Mouse (Mus musculus): ENCODE data around the gene Trim14. TPM values are rescaled to one million over a fixed set of nuclear protein-coding genes. Genes with fewer than 3 reads are reported as not detected.
A peak's percentile ranks its signal among the peaks of the same experiment; 100 is the strongest.
"Not testable (repeated sequence)": the region's sequence is repeated elsewhere in the genome, so short reads cannot be mapped to it uniquely, and the experiment has no call there.

Gene Trim14
- polyA plus RNA-seq (2016; fragmentation: Nextera tagmentation; extraction: Ambion mirVana) = 0.94 and 1.2 TPM in 2 replicates

- Histone ChIP-seq H3K9me3 (no peaks in the 10 kb centered on the region), H3K4me1 (replicated peaks) (peaks cover 24% of the 10 kb centered on the region), H3K4me3 (peak within 1 kb of the TSS; percentile 56), H3K27me3 (ENCODE audit: insufficient read depth, poor library complexity, severe bottlenecking) (peaks cover 90% of the 10 kb centered on the region), H3K27ac (no peak within 1 kb of the TSS), H3K36me3 (no peaks in the 10 kb centered on the region)
- under 1% methylated on average over 46 of the region's 46 CpGs for WGBS
- peak; percentile 49 for DNase-seq (ENCODE audit: low spot score)
Measured at GRCm38 (mm10) chr4:46535840-46536361, at the start of gene Trim14. Trim14 (minus strand) TSS chr4:46536141.

- Histone ChIP-seq H3K4me1 (replicated peaks) (peaks cover 16% of the 10 kb centered on the region), H3K36me3 (no peaks in the 10 kb centered on the region), H3K9me3 (peaks cover 8% of the 10 kb centered on the region; the same call in 1 of the 2 replicates), H3K27me3 (ENCODE audit: insufficient read depth, poor library complexity, severe bottlenecking) (no peaks in the 10 kb centered on the region), H3K4me3 (no peak overlapping the region), H3K27ac (no peak overlapping the region)
- WGBS = 74% methylated on average over 13 of the region's 13 CpGs
- no peak for DNase-seq (ENCODE audit: low spot score)
Measured at GRCm38 (mm10) chr4:46585041-46585810, 49.3 kb upstream of the Trim14 start.

- H3K4me3 ChIP-seq; H3K27ac ChIP-seq; H3K36me3 ChIP-seq; DNase-seq (ENCODE audit: low spot score); H3K9me3 ChIP-seq; H3K27me3 ChIP-seq (ENCODE audit: insufficient read depth, poor library complexity, severe bottlenecking): not testable (repeated sequence)
- H3K4me1 ChIP-seq (replicated peaks) = peaks cover 16% of the 10 kb centered on the region
- WGBS = 82% methylated on average over 3 of the region's 3 CpGs
Measured at GRCm38 (mm10) chr4:46584536-46584935, 48.6 kb upstream of the Trim14 start.

DNA sequence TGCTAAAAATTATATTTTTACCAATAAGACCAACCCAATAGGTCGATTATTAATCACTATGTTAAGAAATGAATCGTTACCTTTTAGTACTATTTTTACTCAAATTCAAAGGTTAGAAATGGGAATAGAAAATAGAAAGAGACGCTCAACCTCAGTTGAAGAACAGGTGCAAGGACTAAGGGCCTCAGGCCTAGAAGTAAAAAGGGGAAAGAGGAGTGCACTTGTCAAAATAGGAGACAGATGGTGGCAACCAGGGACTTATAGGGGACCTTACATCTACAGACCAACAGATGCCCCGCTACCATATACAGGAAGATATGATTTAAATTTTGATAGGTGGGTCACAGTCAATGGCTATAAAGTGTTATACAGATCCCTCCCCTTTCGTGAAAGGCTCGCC is 48.1 kb upstream of the Trim14 start:
- whole genome bisulfite sequencing = 95% methylated on average over 2 of the region's 6 CpGs
- H3K27me3 ChIP-seq (ENCODE audit: insufficient read depth, poor library complexity, severe bottlenecking); H3K9me3 ChIP-seq: not testable (repeated sequence)

DNA sequence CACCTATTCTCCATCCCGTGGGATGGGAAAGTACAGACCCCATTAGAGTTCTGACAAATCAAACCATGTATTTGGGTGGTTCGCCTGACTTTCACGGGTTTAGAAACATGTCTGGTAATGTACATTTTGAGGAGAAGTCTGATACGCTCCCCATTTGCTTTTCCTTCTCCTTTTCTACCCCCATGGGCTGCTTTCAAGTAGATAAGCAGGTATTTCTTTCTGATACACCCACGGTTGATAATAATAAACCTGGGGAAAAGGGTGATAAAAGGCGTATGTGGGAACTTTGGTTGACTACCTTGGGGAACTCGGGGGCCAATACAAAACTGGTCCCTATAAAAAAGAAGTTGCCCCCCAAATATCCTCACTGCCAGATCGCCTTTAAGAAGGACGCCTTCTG is 46.1 kb upstream of the Trim14 start:
- H3K4me1 ChIP-seq (replicated peaks) = peaks cover 16% of the 10 kb centered on the region
- not testable (repeated sequence) for H3K9me3 ChIP-seq; H3K36me3 ChIP-seq; H3K27ac ChIP-seq; H3K4me3 ChIP-seq; H3K27me3 ChIP-seq (ENCODE audit: insufficient read depth, poor library complexity, severe bottlenecking); DNase-seq (ENCODE audit: low spot score)
- WGBS = 88% methylated on average over 9 of the region's 9 CpGs

More for the DNA sequence above, 48.1 kb upstream of the Trim14 start:
- not testable (repeated sequence) for DNase-seq (ENCODE audit: low spot score); H3K36me3 ChIP-seq; H3K4me3 ChIP-seq; H3K27ac ChIP-seq
- peaks cover 16% of the 10 kb centered on the region for H3K4me1 ChIP-seq (replicated peaks)

DNA sequence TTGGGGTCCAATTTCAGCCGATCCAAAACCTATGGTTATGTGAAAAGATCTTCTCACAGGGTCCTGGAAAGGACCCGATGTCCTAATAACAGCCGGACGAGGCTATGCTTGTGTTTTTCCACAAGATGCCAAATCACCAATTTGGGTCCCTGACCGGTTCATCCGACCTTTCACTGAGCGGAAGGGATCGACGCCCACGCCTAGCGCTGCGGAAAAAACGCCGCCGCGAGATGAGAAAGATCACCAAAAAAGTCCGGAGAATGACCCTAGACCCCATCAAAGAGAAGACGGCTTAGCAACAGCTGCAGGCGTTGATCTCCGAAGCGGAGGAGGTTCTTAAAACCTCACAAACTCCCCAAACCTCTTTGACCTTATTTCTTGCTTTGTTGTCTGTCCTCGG is 45.6 kb upstream of the Trim14 start:
- WGBS = 93% methylated on average over 22 of the region's 22 CpGs
- H3K36me3 ChIP-seq = not testable (repeated sequence)

GRCm38 (mm10) chr4:46580799-46581243 is 44.9 kb upstream of the Trim14 start:
- not testable (repeated sequence) for H3K9me3 ChIP-seq; H3K36me3 ChIP-seq; H3K4me1 ChIP-seq (replicated peaks); DNase-seq (ENCODE audit: low spot score); H3K27ac ChIP-seq; H3K27me3 ChIP-seq (ENCODE audit: insufficient read depth, poor library complexity, severe bottlenecking); H3K4me3 ChIP-seq
- 93% methylated on average over 15 of the region's 15 CpGs for WGBS

More for the DNA sequence above, 45.6 kb upstream of the Trim14 start:
- not testable (repeated sequence) for DNase-seq (ENCODE audit: low spot score); H3K4me3 ChIP-seq; H3K27ac ChIP-seq; H3K9me3 ChIP-seq; H3K27me3 ChIP-seq (ENCODE audit: insufficient read depth, poor library complexity, severe bottlenecking)
- peaks cover 15% of the 10 kb centered on the region for H3K4me1 ChIP-seq (replicated peaks)

DNA sequence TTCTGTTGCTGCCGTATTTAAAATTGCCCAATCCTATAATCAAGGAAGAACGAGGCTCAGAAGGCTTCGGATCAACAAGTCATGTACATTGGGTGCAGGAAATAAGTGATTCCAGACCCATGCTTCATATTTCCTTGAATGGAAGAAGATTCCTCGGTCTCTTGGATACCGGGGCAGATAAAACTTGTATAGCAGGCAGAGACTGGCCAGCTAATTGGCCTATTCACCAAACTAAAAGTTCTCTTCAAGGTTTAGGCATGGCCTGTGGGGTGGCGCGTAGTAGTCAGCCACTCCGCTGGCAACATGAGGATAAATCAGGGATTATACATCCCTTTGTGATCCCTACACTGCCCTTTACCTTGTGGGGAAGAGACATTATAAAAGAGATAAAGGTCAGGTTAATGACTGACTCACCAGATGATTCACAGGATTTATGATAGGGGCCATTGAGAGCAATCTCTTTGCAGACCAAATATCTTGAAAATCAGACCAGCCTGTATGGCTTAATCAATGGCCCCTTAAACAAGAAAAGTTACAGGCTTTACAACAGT is 42.9 kb upstream of the Trim14 start:
- H3K27ac ChIP-seq; DNase-seq (ENCODE audit: low spot score); H3K27me3 ChIP-seq (ENCODE audit: insufficient read depth, poor library complexity, severe bottlenecking); H3K9me3 ChIP-seq; H3K36me3 ChIP-seq; H3K4me3 ChIP-seq; H3K4me1 ChIP-seq (replicated peaks): not testable (repeated sequence)
- WGBS = 95% methylated on average over 8 of the region's 8 CpGs

DNA sequence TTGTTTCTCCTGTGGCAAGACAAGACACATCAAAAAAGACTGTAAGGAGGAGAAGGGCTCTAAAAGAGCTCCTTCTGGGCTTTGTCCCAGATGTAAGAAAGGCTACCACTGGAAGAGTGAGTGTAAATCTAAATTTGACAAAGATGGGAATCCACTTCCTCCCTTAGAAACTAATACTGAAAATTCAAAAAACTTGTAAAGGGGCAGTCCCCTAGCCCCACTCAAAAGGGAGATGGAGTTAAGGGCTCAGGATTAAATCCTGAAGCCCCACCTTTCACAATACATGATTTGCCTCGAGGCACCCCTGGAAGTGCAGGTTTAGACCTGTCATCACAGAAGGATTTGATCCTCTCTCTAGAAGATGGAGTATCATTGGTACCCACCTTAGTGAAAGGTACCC is 42.3 kb upstream of the Trim14 start:
- DNase-seq (ENCODE audit: low spot score) = no peak
- Histone ChIP-seq H3K9me3 (peaks cover 8% of the 10 kb centered on the region; the same call in 1 of the 2 replicates), H3K27me3 (ENCODE audit: insufficient read depth, poor library complexity, severe bottlenecking) (no peaks in the 10 kb centered on the region), H3K36me3 (no peaks in the 10 kb centered on the region), H3K4me1 (replicated peaks) (no peaks in the 10 kb centered on the region), H3K4me3 (no peak overlapping the region), H3K27ac (no peak overlapping the region)
- WGBS = 75% methylated on average over 1 of the region's 1 CpGs

- not testable (repeated sequence) for H3K27me3 ChIP-seq (ENCODE audit: insufficient read depth, poor library complexity, severe bottlenecking); DNase-seq (ENCODE audit: low spot score); H3K4me1 ChIP-seq (replicated peaks); H3K9me3 ChIP-seq; H3K36me3 ChIP-seq; H3K4me3 ChIP-seq; H3K27ac ChIP-seq
- 88% methylated on average over 6 of the region's 10 CpGs for WGBS
Measured at GRCm38 (mm10) chr4:46575509-46576284, 39.8 kb upstream of the Trim14 start.

DNA sequence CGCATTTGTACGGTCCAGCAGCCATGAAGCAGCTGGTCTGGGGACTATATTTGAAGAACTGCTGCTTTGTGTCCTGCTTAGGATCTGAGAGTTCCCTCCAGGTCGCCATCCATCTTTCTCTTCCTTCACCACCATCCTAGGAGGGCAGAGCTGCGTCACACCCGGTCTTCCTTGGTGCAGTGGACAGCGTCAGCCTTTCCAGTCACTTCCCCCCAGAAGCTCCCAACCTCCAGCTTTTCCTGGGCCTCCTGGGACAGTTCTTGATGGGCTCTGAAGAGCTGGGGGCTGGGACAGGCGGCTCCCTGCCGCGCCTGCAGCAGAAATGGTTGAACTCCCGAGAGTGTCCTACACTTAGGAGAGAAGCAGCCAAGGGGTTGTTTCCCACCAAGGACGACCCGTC is 38.9 kb upstream of the Trim14 start:
- DNase-seq (ENCODE audit: low spot score) = no peak
- H3K4me1 ChIP-seq (replicated peaks) = peaks cover 3% of the 10 kb centered on the region
- no peak overlapping the region for H3K4me3 ChIP-seq
- 0 out of 2 replicates have a peak, but pooled peaks cover 2% of the 10 kb centered on the region for H3K9me3 ChIP-seq
- H3K27ac ChIP-seq = no peak overlapping the region
- no peaks in the 10 kb centered on the region for H3K36me3 ChIP-seq
- WGBS = 85% methylated on average over 12 of the region's 12 CpGs
- no peaks in the 10 kb centered on the region for H3K27me3 ChIP-seq (ENCODE audit: insufficient read depth, poor library complexity, severe bottlenecking)

- H3K27me3 ChIP-seq (ENCODE audit: insufficient read depth, poor library complexity, severe bottlenecking) = no peaks in the 10 kb centered on the region
- DNase-seq (ENCODE audit: low spot score) = no peak
- H3K4me3 ChIP-seq = no peak overlapping the region
- peaks cover 9% of the 10 kb centered on the region for H3K4me1 ChIP-seq (replicated peaks)
- H3K36me3 ChIP-seq = no peaks in the 10 kb centered on the region
- no peak overlapping the region for H3K27ac ChIP-seq
- 59% methylated on average over 9 of the region's 9 CpGs for WGBS
- 0 out of 2 replicates have a peak, but pooled peaks cover 2% of the 10 kb centered on the region for H3K9me3 ChIP-seq
Measured at GRCm38 (mm10) chr4:46574024-46574753, 38.2 kb upstream of the Trim14 start.
